Mouse (Mus musculus) liver, adult 2 months (tissue): ENCODE results near the gene Stx11. TPM values are rescaled to one million over a fixed set of nuclear protein-coding genes. Genes with fewer than 3 reads are reported as not detected.

Source experiments
- DNase-seq: peaks from one replicate; pipeline ENCODE4 v3.0.0-alpha.2; 2011; ENCODE audit warnings: low read depth, low spot score; ENCODE audit errors: extremely low read depth
- H3K27ac ChIP-seq: fragments of 200-500 bp; replicated peaks from 2 replicates; pipeline ENCODE4 v1.5.1; 2012; ENCODE audit warnings: low read depth, mild to moderate bottlenecking, control low read depth, inconsistent platforms, low read length; ENCODE audit not compliant: insufficient read depth
- H3K27me3 ChIP-seq: fragments of 200-500 bp; 2 replicates; pipeline ENCODE4 v1.6.1; 2012; ENCODE audit warnings: mild to moderate bottlenecking, moderate library complexity, low read length, inconsistent platforms; ENCODE audit not compliant: control insufficient read depth, insufficient read depth
- H3K36me3 ChIP-seq: fragments of 200-500 bp; 2 replicates; pipeline ENCODE4 v1.6.1; 2012; ENCODE audit warnings: low read length, inconsistent platforms; ENCODE audit not compliant: control insufficient read depth, insufficient read depth
- H3K4me1 ChIP-seq: fragments of 200-500 bp; 2 replicates; pipeline ENCODE4 v1.6.1; 2011; ENCODE audit warnings: low read length; ENCODE audit not compliant: control insufficient read depth, insufficient read depth
- H3K4me3 ChIP-seq: fragments of 200-500 bp; 2 replicates; pipeline ENCODE4 v1.5.1; 2011; ENCODE audit warnings: low read depth, mild to moderate bottlenecking, control low read depth, low read length, moderate library complexity; ENCODE audit not compliant: insufficient read depth
- H3K79me2 ChIP-seq: fragments of 200-500 bp; 2 replicates; pipeline ENCODE4 v1.6.1; 2012; ENCODE audit warnings: inconsistent platforms, mild to moderate bottlenecking, low read length, moderate library complexity; ENCODE audit not compliant: control insufficient read depth, insufficient read depth
- H3K9ac ChIP-seq: fragments of 200-500 bp; 2 replicates; pipeline ENCODE4 v1.6.1; 2012; ENCODE audit warnings: low read depth, mild to moderate bottlenecking, control low read depth, inconsistent platforms, low read length
- CTCF ChIP-seq: fragments of 200-500 bp; IDR thresholded peaks from 2 replicates; pipeline ENCODE4 v1.5.1; 2011; ENCODE audit warnings: low read depth, low read length, control low read depth
- POLR2A ChIP-seq: fragments of 200-500 bp; IDR thresholded peaks from 2 replicates; pipeline ENCODE4 v1.6.1; 2011; ENCODE audit warnings: low read length, control low read depth; ENCODE audit not compliant: insufficient read depth; ENCODE audit errors: extremely low read depth
- WGBS: fragments of 180-500 bp; shearing (Covaris S2); methylation state at CpG from one replicate; pipeline ENCODE4 v1.1.7; 2018; 5-methylcytosine and 5-hydroxymethylcytosine counted together
- polyA plus RNA-seq: library from polyadenylated mRNA; depleted of rRNA; stranded (reverse); fragments of >200 nt; gene quantifications from 2 replicates; pipeline ENCODE4 v1.2.3, GENCODE M21; 2012
- total RNA-seq: library from RNA; depleted of rRNA; stranded (reverse); fragments of >200 nt; gene quantifications from 2 replicates; pipeline ENCODE4 v1.2.3, GENCODE M21; 2014

The Stx11 gene
- total and polyA plus RNA-seq, 2 experiments, result 0.18 to 1.5 TPM

GRCm38 (mm10) chr10:12916376-12916775 is 47.7 kb downstream of the Stx11 start:
- no peak for TF ChIP-seq POLR2A
- TF ChIP-seq CTCF, result no peak
- Histone ChIP-seq H3K27me3 (no peaks in the 10 kb centered on the region), H3K4me3 (no peak overlapping the region), H3K36me3 (no peaks in the 10 kb centered on the region), H3K9ac (no peak overlapping the region), H3K4me1 (no peaks in the 10 kb centered on the region), H3K27ac (no peak overlapping the region), H3K79me2 (no peaks in the 10 kb centered on the region)
- WGBS, result 91% methylated on average over 6 of the region's 6 CpGs
- no peak for DNase-seq

- no peak overlapping the region for H3K9ac ChIP-seq
- DNase-seq, result no peak
- no peaks in the 10 kb centered on the region for H3K79me2 ChIP-seq
- no peaks in the 10 kb centered on the region for H3K4me1 ChIP-seq
- WGBS, result 90% methylated on average over 7 of the region's 7 CpGs
- TF ChIP-seq CTCF (no peak), POLR2A (no peak)
- H3K27me3 ChIP-seq, result no peaks in the 10 kb centered on the region
- no peak overlapping the region for H3K27ac ChIP-seq
- no peak overlapping the region for H3K4me3 ChIP-seq
- no peaks in the 10 kb centered on the region for H3K36me3 ChIP-seq
These were observed 48.3 kb downstream of the Stx11 start for GRCm38 (mm10) chr10:12915826-12916225.

- TF ChIP-seq POLR2A, result no peak
- TF ChIP-seq CTCF, result no peak
- 98% methylated on average over 1 of the region's 1 CpGs for WGBS
- no peak overlapping the region for H3K9ac ChIP-seq
- no peak overlapping the region for H3K4me3 ChIP-seq
- H3K27ac ChIP-seq, result no peak overlapping the region
- no peaks in the 10 kb centered on the region for H3K79me2 ChIP-seq
- H3K27me3 ChIP-seq, result no peaks in the 10 kb centered on the region
- DNase-seq, result no peak
- H3K4me1 ChIP-seq, result no peaks in the 10 kb centered on the region
- H3K36me3 ChIP-seq, result no peaks in the 10 kb centered on the region
These were observed 49.9 kb downstream of the Stx11 start for GRCm38 (mm10) chr10:12914203-12914602.

DNA sequence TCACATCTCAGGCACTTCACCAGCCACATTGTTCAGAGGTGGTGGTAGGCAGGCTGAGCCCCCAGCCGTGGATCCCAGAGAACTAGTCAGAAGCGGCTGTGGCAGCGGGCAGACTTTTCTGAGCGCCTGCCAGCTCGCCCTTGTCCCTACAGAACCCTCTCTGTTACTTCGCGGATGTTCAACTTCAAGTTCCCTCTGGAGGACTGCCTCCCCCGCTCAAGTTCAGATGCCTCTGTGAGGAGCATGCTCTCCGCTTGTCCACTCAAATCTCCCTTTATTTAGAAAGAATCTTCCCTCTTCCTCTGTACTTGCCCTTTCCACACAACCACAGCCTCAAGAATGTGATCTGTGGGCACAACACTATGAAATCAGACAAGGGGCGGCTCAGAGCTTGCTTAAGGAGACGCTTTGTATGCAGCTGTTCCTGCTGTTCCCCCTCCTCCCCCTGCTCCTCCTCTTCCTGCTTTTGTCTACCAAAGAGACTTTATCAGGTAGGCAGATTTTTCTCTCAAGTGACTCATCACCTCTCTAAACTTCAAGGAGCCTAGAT is 52.0 kb downstream of the Stx11 start:
- peak overlapping the region; percentile 37 for H3K9ac ChIP-seq
- H3K4me3 ChIP-seq, result peak overlapping the region; percentile 15
- no peak for DNase-seq
- no peaks in the 10 kb centered on the region for H3K27me3 ChIP-seq
- no peaks in the 10 kb centered on the region for H3K4me1 ChIP-seq
- no peaks in the 10 kb centered on the region for H3K79me2 ChIP-seq
- no peak for TF ChIP-seq POLR2A
- no peak for TF ChIP-seq CTCF
- no peaks in the 10 kb centered on the region for H3K36me3 ChIP-seq
- no peak overlapping the region for H3K27ac ChIP-seq
- WGBS, result 68% methylated on average over 11 of the region's 11 CpGs

GRCm38 (mm10) chr10:12911451-12911850 is 52.6 kb downstream of the Stx11 start:
- H3K79me2 ChIP-seq, result no peaks in the 10 kb centered on the region
- H3K9ac ChIP-seq, result no peak overlapping the region
- H3K4me1 ChIP-seq, result no peaks in the 10 kb centered on the region
- H3K27ac ChIP-seq, result no peak overlapping the region
- TF ChIP-seq POLR2A, result no peak
- no peak for TF ChIP-seq CTCF
- WGBS, result 91% methylated on average over 13 of the region's 13 CpGs
- H3K27me3 ChIP-seq, result no peaks in the 10 kb centered on the region
- DNase-seq, result no peak
- no peak overlapping the region for H3K4me3 ChIP-seq
- no peaks in the 10 kb centered on the region for H3K36me3 ChIP-seq

- H3K27ac ChIP-seq, result no peak overlapping the region
- H3K36me3 ChIP-seq, result no peaks in the 10 kb centered on the region
- no peaks in the 10 kb centered on the region for H3K4me1 ChIP-seq
- no peaks in the 10 kb centered on the region for H3K27me3 ChIP-seq
- H3K4me3 ChIP-seq, result no peak overlapping the region
- WGBS, result 93% methylated on average over 2 of the region's 2 CpGs
- no peaks in the 10 kb centered on the region for H3K79me2 ChIP-seq
- no peak overlapping the region for H3K9ac ChIP-seq
- DNase-seq, result no peak
- TF ChIP-seq CTCF (no peak), POLR2A (no peak)
These were observed 54.2 kb downstream of the Stx11 start for GRCm38 (mm10) chr10:12909891-12910290.
